Mouse (Mus musculus): ENCODE results near the gene 9930104L06Rik. TPM values are rescaled to one million over a fixed set of nuclear protein-coding genes. Genes with fewer than 3 reads are reported as not detected.

The 9930104L06Rik gene
- total RNA-seq, 2 experiments from 2014 or later, result 9.6 to 9.8 TPM

DNA sequence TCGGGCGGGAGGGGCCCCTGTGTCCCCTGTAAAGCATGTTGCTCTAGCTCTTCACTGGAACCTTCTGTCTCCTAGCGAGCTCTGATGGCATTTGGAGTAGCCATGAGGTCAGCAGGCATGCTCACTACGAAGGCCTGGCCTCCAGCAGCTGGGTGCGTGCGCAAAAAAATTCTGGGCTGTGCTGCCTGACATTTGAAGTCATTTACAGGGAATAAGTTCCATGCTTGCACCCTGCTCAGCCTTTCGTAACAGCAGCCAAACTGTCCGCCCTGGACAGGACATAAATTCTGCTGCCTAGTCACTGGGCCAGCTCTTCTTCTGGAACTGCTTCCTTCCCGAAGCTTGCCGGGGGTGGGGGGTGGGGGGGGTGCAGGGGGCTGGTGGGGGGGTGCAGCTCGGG lies 22.2 kb downstream of the 9930104L06Rik start:
- no peak for DNase-seq (ENCODE audit: low spot score in 2 of 2)

DNA sequence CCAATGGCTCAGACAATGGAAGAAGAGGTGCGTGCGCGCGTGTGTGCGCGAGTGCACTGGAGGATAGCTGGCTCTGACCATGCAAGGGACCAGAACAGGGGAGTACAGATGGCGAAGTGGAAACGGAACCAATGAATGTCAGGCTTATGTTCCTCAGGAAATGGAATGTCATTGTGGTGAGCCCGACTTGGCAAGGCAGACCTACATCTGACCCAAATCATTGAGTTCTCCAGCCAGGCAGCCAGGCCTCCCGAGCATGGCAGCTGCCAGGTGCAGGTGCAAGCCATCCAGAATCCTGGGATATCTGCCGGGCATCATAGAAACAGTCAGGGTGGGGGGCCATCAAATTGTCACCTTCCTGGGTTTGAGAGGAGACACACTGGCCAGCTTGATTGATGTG lies 24.1 kb downstream of the 9930104L06Rik start:
- no peak for DNase-seq (ENCODE audit: low spot score in 2 of 2)

DNA sequence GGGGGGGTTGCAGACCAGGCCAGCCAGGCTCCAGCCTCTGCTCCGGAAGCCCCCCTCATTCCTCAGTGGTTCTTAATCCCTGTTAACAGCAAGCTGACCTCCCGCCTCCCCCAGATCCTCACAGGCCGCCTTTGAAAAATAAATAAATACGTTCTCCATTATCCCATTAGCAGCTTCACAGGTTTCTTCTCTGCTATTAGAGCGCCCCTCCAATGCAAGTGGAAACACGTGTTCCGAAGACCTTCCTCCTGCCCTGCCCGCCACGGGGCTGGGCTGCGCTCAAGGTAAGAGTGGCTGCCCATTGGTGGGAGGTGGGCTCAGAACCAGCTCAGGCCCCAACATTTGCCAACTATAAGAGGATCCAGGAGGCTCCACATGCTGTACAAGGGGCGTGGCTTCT lies 25.7 kb downstream of the 9930104L06Rik start:
- DNase-seq (ENCODE audit: low spot score in 2 of 2), result no peak

DNA sequence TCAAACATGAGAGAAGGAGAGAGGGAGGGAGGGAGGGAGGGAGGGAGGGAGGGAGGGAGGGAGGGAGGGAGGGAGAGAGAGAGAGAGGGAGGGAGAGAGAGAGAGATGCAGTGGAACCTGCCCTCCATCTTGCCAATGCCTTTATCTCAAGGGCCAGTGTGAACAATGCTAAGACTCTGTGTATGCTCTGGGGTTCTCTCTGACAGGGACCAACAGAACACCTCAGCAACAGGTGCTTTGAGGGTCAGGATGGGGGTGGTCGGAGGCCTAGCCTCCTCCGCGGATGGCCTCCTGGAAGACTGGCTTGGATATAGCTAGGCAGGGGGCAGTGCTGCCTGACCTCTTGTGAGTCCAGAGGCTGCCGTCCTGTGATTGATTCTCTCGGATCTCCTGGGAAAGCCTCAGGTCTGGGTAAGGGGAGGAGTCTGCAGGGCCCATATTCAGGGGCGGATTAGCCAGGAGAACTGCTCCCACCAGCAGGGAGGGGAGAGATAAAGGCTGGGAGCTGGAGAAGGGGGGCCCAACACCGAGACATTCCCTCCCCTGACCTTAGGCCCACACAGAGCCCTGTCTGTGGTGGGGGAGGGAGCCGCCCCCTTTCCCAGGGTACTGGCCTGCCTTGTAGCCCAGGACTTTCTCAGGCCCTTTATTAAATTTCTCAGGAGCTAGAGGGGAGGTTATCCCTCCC lies 28.2 kb downstream of the 9930104L06Rik start:
- no peak for DNase-seq (ENCODE audit: low spot score in 2 of 2)

DNA sequence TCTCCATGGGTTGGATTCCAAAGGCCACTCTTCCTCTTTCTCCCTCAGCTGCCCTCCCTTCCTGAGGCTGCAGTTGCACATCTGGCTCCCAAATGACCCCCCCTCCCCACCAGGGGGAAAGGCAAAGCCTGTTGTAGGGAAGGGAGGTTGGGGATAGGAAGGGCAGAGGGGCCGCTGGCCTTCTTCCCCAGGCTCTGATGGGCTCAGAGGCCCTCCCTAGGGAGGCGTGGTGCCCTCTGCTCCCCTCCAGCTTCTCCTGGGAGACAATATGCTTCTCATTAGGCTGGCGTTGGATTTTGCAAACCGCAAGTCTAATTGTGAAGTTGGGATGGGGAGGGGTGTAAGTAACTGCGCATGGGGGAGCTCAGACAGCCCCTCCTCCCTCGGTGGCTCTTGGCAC lies 31.9 kb downstream of the 9930104L06Rik start:
- no peak for DNase-seq (ENCODE audit: low spot score in 2 of 2)

DNA sequence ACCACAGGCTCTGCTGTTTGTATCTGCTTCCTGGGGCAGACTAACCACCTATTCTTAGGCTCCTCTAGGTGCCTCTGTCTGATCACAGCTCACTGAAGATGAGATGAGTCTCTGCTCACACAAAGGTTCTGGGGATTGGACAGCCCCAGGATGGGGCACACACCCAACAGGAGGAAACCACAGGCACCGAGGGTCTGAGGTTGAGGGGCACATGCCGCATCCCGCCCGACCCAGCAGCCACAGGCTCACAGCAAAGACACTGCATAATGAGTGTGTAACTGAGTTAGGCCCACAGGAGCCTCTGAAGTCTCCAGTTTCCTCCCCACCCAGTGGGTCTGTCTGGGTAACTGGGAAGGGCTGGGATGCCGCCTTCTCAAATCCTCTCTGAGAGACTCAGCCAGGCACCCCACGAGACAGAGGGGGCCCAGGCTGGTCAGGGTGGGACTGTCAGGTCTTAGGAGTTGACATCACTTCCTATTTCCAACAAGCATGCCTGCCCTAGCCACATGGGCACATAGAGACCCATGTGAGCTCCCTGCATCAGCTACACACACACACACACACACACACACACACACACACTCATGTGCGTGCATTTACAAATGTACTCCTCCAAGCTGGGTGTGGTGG lies 32.5 kb downstream of the 9930104L06Rik start:
- DNase-seq (ENCODE audit: low spot score in 2 of 2), result no peak

DNA sequence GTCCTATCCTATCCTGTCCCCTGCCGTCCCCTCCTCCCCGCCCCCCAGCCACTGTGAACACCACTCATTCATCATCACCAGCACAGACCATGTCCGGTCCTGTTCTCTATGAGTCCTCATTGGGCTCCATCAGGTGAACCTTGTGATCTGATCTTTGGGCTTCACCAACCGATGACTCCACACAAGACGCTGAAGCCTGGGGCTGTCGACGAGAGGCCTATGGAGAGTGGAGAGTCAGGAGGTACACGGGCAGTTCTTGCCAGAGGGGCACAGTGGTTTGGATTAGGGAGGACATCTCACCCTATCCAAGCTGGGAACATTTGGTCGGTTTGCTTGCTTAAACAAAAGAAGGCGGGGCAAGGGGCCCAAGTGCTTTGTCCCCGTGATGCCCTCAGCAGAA lies 33.3 kb downstream of the 9930104L06Rik start:
- no peak for DNase-seq (ENCODE audit: low spot score in 2 of 2)

DNA sequence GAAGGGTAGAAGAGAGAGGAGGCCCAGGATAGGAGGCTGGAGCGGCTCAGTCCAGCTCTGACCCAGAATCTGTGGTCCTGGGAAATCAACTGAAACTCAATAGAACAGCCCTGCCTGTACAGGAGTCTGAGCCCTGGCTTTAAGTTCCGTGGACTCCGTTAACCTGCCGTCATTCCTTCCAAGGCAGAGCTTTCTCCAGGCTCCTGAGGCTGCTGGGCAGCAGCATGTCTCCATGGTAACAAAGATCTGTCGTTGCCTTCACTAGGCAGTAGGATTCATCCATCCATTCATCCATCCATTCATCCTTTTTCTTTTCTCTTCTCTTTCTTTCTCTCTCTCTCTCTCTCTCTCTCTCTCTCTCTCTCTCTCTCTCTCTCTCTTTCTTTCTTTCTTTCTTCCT lies 33.8 kb downstream of the 9930104L06Rik start:
- DNase-seq (ENCODE audit: low spot score in 2 of 2), result no peak

DNA sequence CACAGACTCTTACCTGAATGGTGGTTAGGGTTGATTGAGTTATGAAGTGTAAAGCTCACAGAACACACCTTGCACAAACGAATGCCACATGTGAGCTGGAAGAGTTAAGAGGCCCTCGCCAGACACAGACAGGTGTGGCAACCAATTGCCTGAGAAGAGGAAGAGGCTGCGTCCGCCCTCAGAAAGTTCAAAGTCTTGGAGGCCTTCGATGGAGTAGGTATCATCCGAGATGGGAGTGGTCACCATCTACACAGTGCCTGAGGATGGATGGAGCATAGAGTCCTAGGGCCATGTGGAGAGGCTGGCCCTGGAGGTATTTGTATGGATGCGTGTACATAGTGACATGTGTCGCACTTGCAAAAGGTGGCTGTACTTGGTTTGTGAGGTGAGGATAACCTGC lies 34.2 kb downstream of the 9930104L06Rik start:
- no peak for DNase-seq (ENCODE audit: low spot score in 2 of 2)

DNA sequence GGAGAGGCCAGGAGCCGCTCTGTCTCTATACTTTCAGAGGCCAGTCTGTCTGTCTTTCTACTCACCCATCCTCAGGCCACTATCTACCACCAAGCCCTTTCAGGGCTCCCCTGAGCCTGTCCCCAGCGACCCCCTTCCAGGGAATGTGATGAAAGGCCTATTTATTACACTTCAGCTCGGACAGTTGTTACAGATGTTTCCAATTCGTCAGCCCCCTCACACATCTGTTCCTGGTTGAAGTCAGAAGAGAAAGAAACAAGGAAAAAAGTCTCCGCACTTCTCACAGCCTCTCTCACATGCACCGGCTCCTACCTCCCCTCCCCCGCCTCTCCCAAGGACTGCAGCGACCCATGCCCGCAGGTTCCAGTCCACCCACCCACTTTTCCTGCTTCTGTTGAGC lies 35.5 kb downstream of the 9930104L06Rik start:
- no peak for DNase-seq (ENCODE audit: low spot score in 2 of 2)

DNA sequence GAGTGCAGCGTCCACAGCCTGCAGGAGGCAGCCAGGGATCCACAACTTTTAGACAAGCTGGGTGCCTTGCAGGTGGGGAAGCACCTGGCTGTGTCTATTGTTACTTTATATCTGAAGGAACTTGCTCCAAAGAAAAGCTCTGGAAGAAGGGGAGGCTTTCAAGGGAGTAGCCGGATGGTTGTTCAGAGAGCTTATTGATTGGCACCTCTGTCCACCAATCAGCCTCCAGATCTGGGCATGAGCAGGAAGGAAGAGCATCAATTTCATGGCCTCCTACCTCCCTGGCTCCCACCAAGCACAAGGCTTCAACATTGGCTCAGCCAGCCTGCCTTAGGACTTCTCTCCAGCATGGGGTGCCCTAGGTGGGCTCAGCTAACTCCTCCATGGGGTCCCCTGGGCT lies 36.4 kb downstream of the 9930104L06Rik start:
- DNase-seq (ENCODE audit: low spot score in 2 of 2), result no peak

DNA sequence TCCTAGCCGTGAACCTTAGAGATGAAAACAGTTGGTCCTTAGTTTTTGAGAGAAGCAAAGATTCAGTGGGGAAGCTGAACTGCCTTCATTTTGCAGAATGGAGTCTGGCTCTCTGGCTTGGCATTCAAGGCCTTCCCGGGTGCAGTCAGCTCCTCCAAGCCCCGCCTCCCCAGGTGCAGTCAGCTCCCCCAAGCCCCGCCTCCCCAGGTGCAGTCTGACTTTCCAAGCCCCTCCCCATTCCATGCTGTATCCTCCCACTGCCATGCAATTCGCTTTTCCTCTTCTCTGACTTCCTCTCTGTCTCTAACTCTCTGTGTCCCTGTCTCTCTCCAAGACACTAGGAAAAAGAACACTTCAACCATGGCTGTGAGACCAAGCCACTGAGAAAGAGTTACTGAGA lies 41.4 kb downstream of the 9930104L06Rik start:
- no peak for DNase-seq (ENCODE audit: low spot score in 2 of 2)

DNA sequence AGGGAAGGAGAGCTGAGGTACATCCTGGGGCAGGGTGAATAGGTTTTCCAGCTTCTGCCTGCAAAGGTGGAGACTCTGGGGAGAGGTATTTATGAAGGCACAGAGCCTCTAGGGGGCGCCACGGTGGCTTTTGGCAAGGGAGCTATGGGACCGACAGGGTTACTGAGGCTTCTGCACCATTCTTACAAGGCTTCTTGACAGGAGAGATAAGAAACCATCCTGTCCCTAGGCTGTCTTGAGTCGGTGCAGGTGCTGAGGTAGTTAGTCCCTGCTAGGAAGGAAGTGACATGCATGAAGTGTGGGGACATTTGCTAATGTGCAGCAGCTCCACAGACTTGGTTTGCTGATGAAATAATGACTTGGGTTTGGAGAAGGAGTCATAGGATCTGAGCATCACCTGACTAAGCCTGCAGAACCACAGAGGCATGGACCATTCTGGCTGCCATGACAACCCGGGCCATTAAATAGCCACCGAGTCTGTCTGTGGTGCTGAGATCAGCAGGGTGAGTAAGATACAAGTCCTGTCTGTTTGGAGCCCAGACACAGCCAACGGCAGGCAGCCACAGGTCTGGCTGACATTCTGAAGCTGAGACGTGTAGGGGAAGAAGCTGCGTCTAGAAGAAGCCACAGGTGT lies 47.2 kb downstream of the 9930104L06Rik start:
- DNase-seq (ENCODE audit: low spot score in 2 of 2), result no peak

DNA sequence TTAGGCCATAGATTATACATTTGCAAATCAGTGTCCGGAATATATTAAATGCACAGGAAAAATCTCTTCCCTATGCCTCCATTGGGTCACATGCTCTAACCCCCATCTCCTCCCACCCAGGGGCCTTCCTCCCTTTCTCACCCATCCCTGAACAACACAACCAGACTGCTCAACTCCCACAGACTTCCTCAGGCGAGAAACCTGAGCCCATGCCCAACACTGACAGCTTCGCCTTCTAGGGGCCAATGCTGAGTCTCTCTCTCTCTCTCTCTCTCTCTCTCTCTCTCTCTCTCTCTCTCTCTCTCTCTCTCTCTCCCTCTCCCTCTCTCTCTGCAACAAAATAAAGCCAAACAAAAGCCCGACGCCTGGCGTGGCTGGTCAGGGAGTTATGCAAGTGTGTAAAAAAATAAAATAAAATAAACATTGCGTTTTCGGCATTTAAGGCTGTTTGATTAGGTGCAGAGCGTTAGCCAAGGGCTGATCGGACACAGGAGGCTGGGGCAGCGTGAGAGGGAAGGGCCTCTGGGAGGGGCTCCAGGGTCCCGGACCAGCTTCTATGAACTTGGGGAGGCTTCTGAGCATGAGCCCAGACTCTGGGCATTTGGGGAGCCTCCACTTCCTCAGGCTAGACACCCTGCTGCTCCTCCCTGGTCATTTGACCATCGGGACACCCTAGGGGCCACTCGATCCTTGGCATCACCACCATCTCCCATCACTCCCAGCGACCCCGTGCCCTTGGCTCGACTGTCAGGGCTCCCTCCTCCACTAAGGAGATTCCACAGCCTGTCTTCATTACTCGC lies 48.2 kb downstream of the 9930104L06Rik start:
- no peak for DNase-seq (ENCODE audit: low spot score in 2 of 2)

DNA sequence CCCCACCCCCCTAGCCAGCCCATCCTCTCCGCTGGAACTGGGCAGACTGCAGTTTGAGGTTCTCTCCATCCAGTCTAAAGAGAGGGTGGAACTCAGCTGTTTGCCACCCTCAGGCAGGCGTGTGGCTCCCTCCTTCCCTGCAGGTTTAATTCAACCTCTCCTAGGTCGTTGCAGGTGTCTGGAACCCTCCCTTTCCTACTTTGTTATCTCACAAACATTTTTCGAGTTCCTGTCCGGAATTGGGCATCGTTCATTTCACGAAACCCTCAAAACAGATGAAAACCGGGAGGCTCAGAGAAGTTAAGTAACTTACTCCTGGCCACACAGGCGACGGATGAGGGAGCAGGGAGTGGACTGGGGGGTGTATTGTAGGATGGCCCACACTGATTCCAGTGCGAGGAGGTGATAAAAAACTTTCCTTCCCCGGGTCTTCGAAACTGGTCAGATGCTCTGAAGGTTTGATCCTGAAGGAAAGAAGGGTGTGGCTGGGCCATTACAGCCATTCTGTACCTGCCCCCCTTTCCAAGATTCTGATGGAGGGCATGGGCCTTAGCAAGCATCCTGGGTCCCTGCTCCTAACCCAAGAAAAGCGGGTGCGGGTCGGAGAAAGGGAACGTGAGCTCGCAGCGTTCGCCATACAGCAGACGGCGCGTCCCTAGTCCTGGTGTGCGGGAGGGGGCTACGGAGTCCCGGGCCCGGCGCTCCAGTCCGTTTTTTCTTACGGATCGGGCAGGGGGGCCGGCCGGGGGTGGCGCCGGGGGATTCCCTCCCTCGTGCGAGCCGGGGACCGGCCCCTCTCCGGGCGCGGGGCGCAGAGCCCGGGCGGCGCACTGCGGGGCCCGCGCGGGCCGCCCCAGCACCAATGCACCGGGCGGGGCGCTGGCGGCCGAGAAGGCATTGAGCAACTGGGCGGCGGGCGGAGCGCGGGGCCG lies 49.1 kb downstream of the 9930104L06Rik start, which contains the start of gene Rspo1:
Gene Rspo1 (plus strand): TSS at position 760 of the 932 bp plus-strand sequence.
- no peak for DNase-seq (ENCODE audit: low spot score in 2 of 2)

DNA sequence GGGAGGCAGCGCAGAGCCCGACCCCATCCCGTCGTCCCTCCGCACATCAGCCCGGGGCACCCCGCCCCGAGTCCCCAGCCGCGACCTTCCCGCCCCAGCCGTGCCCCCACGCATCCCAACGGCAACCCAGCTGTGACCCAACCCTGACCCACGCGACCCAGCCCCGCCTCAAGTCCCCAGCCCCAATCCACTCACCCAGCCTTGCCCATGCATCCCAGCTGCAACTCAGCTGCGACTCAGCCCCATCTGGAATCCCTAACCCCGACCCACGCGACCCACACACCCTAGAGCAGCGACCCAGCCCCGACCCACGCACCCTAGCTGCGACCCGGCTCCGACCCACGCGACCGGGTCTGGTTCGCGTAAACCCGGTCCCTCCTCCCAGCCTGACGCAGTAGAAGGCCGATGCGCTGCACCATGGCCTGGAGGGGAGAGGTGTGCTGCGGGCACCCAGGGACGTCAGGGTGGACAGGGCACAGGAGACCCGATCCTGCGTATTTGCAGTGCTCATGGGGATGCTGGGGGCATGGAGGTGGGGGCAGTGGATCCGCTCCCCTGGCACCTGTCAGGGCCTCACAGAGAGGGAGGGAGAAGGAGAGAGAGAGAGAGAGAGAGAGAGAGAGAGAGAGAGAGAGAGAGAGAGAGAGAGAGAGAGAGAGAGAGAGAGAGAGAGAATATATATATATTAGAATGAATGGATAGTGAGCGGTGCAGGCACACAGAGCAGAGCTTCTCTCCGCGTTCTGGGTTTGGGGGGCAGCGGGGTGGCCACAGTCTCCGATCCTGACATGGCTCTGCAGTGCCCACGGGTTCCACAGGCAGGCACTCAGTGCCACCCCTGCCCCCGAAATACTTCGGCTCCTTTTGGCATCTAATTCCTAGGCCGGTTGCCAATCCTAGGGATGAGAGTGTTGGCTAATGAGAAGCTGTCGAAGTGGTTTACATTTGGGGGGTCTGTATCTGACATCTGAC lies 50.2 kb downstream of the 9930104L06Rik start:
- no peak for DNase-seq (ENCODE audit: low spot score in 2 of 2)

DNA sequence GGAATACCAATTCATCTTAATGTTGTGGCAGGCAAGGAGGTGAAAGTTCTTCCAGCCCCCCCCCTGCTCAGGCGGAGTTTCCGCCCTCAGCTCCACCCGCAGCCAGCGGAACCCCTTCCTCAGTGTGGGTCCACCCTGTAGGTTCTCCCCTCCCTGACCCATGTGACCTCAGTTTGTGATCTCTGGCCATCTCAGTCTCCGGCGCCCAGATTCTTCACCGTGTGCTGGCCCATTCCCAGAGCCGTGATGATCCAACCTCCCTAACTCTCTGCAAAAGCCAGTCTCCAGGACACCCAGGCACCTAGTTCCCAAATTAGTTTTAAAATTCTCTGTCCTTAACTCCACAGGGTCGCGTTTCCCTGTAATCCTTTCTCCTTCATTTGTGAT lies 50.9 kb downstream of the 9930104L06Rik start:
- DNase-seq (ENCODE audit: low spot score in 2 of 2), result no peak

DNA sequence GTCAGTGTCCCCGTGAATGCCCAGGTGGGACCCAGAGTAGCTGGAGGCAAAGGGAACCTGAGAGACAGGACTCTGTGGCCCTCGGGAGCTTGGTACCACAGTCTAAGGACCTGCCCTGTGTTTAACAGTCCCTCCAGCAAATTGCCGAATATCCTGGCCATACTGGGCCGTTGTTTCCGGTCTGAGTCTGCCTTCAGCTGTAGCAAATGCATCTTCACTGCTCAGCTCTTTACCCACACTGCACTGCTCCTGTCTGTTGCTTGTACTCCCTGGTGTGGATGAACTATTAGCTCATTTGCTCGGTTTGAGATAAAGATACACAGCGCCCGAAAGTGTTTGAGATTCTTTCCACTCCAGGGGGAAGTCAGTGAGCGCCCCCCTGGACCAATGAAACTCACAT lies 51.5 kb downstream of the 9930104L06Rik start:
- no peak for DNase-seq (ENCODE audit: low spot score in 2 of 2)

DNA sequence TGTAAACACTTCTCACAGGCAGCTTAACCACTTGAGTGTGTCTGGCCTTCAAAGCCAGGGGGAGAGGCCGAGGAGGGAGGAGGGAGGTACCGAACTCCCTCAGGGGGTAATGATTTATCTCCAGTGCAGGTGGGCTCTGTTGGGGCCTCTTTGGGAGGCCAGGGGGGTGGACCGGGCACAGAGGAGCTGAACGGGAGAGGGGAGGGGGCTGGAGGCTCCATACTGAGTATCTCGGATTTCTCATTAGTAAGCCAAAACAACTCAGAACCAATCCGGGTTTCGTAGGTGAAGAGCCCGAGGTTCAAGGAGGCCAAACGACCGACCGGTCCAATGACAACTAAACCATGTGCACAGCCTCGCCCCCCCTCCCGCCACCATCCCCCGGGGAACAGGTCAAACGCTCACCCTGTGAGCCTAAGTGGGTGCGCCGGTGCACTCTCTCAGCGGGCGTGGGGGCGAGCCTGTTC lies 53.0 kb downstream of the 9930104L06Rik start:
- no peak for DNase-seq (ENCODE audit: low spot score in 2 of 2)

Data from gastrocnemius, postnatal 4 days (tissue).